Mouse (Mus musculus): ENCODE results near the gene Kcnj14. TPM values are rescaled to one million over a fixed set of nuclear protein-coding genes. Genes with fewer than 3 reads are reported as not detected.

Kcnj14 gene
- polyA plus RNA-seq, 1 experiment = 0.22 TPM

GRCm38 (mm10) chr7:45798511-45798836 is 26.1 kb downstream of the Kcnj14 start:
- Histone ChIP-seq H3K79me2 (ENCODE audit: control insufficient read depth, insufficient read depth) (no peaks in the 10 kb centered on the region), H3K79me3 (ENCODE audit: low read depth) (no peaks in the 10 kb centered on the region), H3K4me3 (ENCODE audit: insufficient read depth, poor library complexity, severe bottlenecking) (no peak overlapping the region), H3K27me3 (ENCODE audit: control insufficient read depth, insufficient read depth, insufficient read length) (peaks cover 31% of the 10 kb centered on the region), H3ac (ENCODE audit: control insufficient read depth, insufficient read length, low read depth) (no peak overlapping the region), H3K36me3 (ENCODE audit: control insufficient read depth, insufficient read depth) (no peaks in the 10 kb centered on the region)
- no peak for TF ChIP-seq CTCF (IDR thresholded peaks at IDR 0.05; ENCODE audit: control insufficient read depth, insufficient read depth, insufficient read length)

- Histone ChIP-seq H3K36me3 (ENCODE audit: control insufficient read depth, insufficient read depth) (no peaks in the 10 kb centered on the region), H3K4me3 (ENCODE audit: insufficient read depth, poor library complexity, severe bottlenecking) (no peak overlapping the region), H3K27me3 (ENCODE audit: control insufficient read depth, insufficient read depth, insufficient read length) (peaks cover 31% of the 10 kb centered on the region)
Observed at GRCm38 (mm10) chr7:45797661-45798510, 26.7 kb downstream of the Kcnj14 start.

GRCm38 (mm10) chr7:45796950-45797349 is 27.6 kb downstream of the Kcnj14 start:
- Histone ChIP-seq H3K79me3 (ENCODE audit: low read depth) (no peaks in the 10 kb centered on the region), H3K79me2 (ENCODE audit: control insufficient read depth, insufficient read depth) (no peaks in the 10 kb centered on the region), H3K27me3 (ENCODE audit: control insufficient read depth, insufficient read depth, insufficient read length) (peaks cover 40% of the 10 kb centered on the region), H3K4me3 (ENCODE audit: insufficient read depth, poor library complexity, severe bottlenecking) (no peak overlapping the region), H3K36me3 (ENCODE audit: control insufficient read depth, insufficient read depth) (no peaks in the 10 kb centered on the region), H3ac (ENCODE audit: control insufficient read depth, insufficient read length, low read depth) (no peak overlapping the region)
- no peak for TF ChIP-seq MAX (IDR thresholded peaks at IDR 0.05)
- TF ChIP-seq CTCF (IDR thresholded peaks at IDR 0.05; ENCODE audit: control insufficient read depth, insufficient read depth, insufficient read length) = no peak
- TF ChIP-seq MYOD1 (IDR thresholded peaks at IDR 0.05; ENCODE audit: control insufficient read depth, insufficient read length, low read depth) = no peak
- TF ChIP-seq CEBPB (IDR thresholded peaks at IDR 0.05; ENCODE audit: low read depth) = no peak
- TF ChIP-seq FOSL1 (IDR thresholded peaks at IDR 0.05; ENCODE audit: insufficient read depth, low read length, poor library complexity, severe bottlenecking) = no peak
- TF ChIP-seq MYOG (IDR thresholded peaks at IDR 0.05; ENCODE audit: control insufficient read depth, extremely low read depth, insufficient read length) = no peak
- no peak for TF ChIP-seq USF1 (IDR thresholded peaks at IDR 0.05; ENCODE audit: low read depth)

More at GRCm38 (mm10) chr7:45797661-45798510, 26.7 kb downstream of the Kcnj14 start:
- Histone ChIP-seq H3ac (ENCODE audit: control insufficient read depth, insufficient read length, low read depth) (no peak overlapping the region), H3K79me2 (ENCODE audit: control insufficient read depth, insufficient read depth) (no peaks in the 10 kb centered on the region), H3K79me3 (ENCODE audit: low read depth) (no peaks in the 10 kb centered on the region)
- TF ChIP-seq CEBPB (IDR thresholded peaks at IDR 0.05; ENCODE audit: low read depth) (no peak), USF1 (IDR thresholded peaks at IDR 0.05; ENCODE audit: low read depth) (no peak)

DNA sequence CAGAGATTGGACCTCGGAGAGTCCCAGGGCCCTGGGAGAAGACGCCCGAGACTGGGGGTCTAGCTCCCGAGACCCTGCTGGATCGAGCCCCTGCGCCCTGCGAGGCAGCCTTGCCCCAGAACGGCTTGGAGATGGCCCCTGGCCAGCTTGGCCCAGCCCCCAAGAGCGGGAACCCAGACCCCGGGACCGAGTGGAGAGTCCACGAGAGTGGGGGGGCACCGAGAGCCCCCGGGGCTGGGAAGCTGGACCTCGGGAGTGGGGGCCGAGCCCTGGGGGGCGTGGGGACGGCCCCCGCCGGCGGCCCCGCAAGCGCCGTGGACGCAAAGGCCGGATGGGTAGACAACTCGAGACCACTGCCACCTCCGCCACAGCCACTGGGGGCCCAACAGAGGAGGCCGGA is 29.6 kb downstream of the Kcnj14 start:
- no peaks in the 10 kb centered on the region for H3K79me2 ChIP-seq (ENCODE audit: control insufficient read depth, insufficient read depth)
- H3K36me3 ChIP-seq (ENCODE audit: control insufficient read depth, insufficient read depth) = no peaks in the 10 kb centered on the region
- TF ChIP-seq MAX (IDR thresholded peaks at IDR 0.05) = no peak
- TF ChIP-seq FOSL1 (IDR thresholded peaks at IDR 0.05; ENCODE audit: insufficient read depth, low read length, poor library complexity, severe bottlenecking) = no peak
- TF ChIP-seq MYOG (IDR thresholded peaks at IDR 0.05; ENCODE audit: control insufficient read depth, extremely low read depth, insufficient read length) = no peak
- no peak for TF ChIP-seq MYOD1 (IDR thresholded peaks at IDR 0.05; ENCODE audit: control insufficient read depth, insufficient read length, low read depth)
- TF ChIP-seq CTCF (IDR thresholded peaks at IDR 0.05; ENCODE audit: control insufficient read depth, insufficient read depth, insufficient read length) = no peak
- TF ChIP-seq CEBPB (IDR thresholded peaks at IDR 0.05; ENCODE audit: low read depth) = no peak
- TF ChIP-seq USF1 (IDR thresholded peaks at IDR 0.05; ENCODE audit: low read depth) = no peak
- H3ac ChIP-seq (ENCODE audit: control insufficient read depth, insufficient read length, low read depth) = no peak overlapping the region
- no peaks in the 10 kb centered on the region for H3K79me3 ChIP-seq (ENCODE audit: low read depth)
- no peak overlapping the region for H3K4me3 ChIP-seq (ENCODE audit: insufficient read depth, poor library complexity, severe bottlenecking)
- peaks cover 48% of the 10 kb centered on the region for H3K27me3 ChIP-seq (ENCODE audit: control insufficient read depth, insufficient read depth, insufficient read length)

DNA sequence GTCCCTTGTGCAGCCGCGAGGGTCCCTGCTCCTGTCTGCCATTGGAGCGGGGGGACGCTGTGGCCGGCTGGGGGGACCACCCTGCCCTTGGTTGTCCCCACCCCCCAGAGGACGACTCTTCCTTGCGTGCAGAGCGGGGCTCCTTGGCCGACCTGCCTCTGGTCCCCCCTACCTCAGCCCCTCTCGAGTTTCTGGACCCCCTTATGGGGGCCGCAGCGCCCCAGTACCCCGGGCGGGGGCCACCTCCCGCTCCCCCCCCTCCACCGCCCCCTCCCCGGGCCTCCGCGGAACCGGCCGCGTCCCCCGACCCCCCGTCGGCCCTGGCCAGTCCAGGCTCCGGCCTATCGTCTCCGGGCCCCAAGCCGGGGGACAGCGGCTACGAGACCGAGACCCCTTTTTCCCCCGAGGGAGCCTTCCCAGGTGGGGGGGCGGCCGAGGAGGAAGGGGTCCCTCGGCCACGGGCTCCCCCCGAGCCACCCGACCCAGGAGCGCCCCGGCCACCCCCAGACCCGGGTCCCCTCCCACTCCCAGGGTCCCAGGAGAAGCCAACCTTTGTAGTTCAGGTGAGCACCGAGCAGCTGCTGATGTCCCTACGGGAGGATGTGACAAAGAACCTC is 30.5 kb downstream of the Kcnj14 start:
- no peak overlapping the region for H3K4me3 ChIP-seq (ENCODE audit: insufficient read depth, poor library complexity, severe bottlenecking)

DNA sequence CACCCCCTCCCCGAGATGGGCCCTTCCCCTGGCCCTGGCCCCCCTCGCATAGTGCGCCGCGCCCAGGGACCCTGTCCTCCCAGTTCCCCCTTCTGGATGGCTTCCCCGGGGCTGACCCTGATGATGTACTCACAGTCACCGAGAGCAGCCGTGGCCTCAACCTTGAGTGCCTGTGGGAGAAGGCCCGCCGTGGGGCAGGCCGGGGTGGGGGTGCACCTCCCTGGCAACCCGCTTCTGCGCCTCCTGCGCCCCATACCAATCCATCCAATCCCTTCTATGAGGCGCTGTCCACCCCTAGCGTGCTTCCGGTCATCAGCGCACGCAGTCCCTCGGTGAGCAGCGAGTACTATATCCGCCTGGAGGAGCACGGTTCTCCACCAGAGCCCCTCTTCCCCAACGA is 31.3 kb downstream of the Kcnj14 start:
- H3K36me3 ChIP-seq (ENCODE audit: control insufficient read depth, insufficient read depth) = no peaks in the 10 kb centered on the region
- no peaks in the 10 kb centered on the region for H3K79me2 ChIP-seq (ENCODE audit: control insufficient read depth, insufficient read depth)
- no peak for TF ChIP-seq FOSL1 (IDR thresholded peaks at IDR 0.05; ENCODE audit: insufficient read depth, low read length, poor library complexity, severe bottlenecking)
- TF ChIP-seq MYOD1 (IDR thresholded peaks at IDR 0.05; ENCODE audit: control insufficient read depth, insufficient read length, low read depth) = no peak
- TF ChIP-seq CTCF (IDR thresholded peaks at IDR 0.05; ENCODE audit: control insufficient read depth, insufficient read depth, insufficient read length) = no peak
- TF ChIP-seq USF1 (IDR thresholded peaks at IDR 0.05; ENCODE audit: low read depth) = no peak
- TF ChIP-seq MAX (IDR thresholded peaks at IDR 0.05) = no peak
- TF ChIP-seq CEBPB (IDR thresholded peaks at IDR 0.05; ENCODE audit: low read depth) = no peak
- TF ChIP-seq MYOG (IDR thresholded peaks at IDR 0.05; ENCODE audit: control insufficient read depth, extremely low read depth, insufficient read length) = no peak
- no peak overlapping the region for H3K4me3 ChIP-seq (ENCODE audit: insufficient read depth, poor library complexity, severe bottlenecking)
- no peak overlapping the region for H3ac ChIP-seq (ENCODE audit: control insufficient read depth, insufficient read length, low read depth)
- H3K79me3 ChIP-seq (ENCODE audit: low read depth) = no peaks in the 10 kb centered on the region
- H3K27me3 ChIP-seq (ENCODE audit: control insufficient read depth, insufficient read depth, insufficient read length) = peaks cover 49% of the 10 kb centered on the region

More for the DNA sequence above, 30.5 kb downstream of the Kcnj14 start:
- no peaks in the 10 kb centered on the region for H3K79me3 ChIP-seq (ENCODE audit: low read depth)
- H3ac ChIP-seq (ENCODE audit: control insufficient read depth, insufficient read length, low read depth) = no peak overlapping the region
- H3K27me3 ChIP-seq (ENCODE audit: control insufficient read depth, insufficient read depth, insufficient read length) = peaks cover 52% of the 10 kb centered on the region
- TF ChIP-seq CEBPB (IDR thresholded peaks at IDR 0.05; ENCODE audit: low read depth) = no peak
- no peak for TF ChIP-seq MAX (IDR thresholded peaks at IDR 0.05)
- no peak for TF ChIP-seq MYOG (IDR thresholded peaks at IDR 0.05; ENCODE audit: control insufficient read depth, extremely low read depth, insufficient read length)
- no peaks in the 10 kb centered on the region for H3K79me2 ChIP-seq (ENCODE audit: control insufficient read depth, insufficient read depth)
- no peaks in the 10 kb centered on the region for H3K36me3 ChIP-seq (ENCODE audit: control insufficient read depth, insufficient read depth)

Measured in C2C12 (cell line).